ENCODE assay signal across 23 mouse cellular contexts in the genomic region with DNA sequence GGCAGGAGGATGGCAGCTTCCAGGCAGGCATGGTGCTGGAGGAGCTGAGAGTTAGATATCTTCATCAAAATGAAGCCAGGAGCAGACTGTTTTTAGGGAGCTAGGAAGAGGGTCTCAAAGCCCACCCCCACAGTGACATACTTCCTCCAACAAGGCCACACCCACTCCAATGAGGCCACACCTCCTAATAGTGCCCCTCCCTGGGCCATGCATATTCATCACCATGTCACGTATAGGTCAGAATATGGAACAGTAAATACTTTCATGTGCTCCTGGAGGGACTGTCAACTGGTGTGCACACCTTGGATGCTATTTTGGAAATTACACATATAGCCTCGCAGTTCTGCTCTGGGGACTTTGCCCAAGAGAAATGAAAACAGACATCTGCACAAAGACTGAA. TPM values are rescaled to one million over a fixed set of nuclear protein-coding genes. Genes with fewer than 3 reads are reported as not detected.
DNase-seq lines count a peak whose midpoint lies in the region; ATAC-seq and TF ChIP-seq lines count a peak whose summit lies in the region.
"Had no signal": no experiment of that assay in that cellular context is flagged by ENCODE, and none has a peak within 500 bp of the region (broad histone marks: within the 10 kb centered on the region; RNA-seq: fewer than 3 reads in every experiment).

No protein-coding gene starts in this region.

- no peak overlapping the region for H3K27ac ChIP-seq in embryonic facial prominence, embryonic 14.5 days (replicated peaks; ENCODE audit: low read depth, low read length)
- no peak overlapping the region for H3K27ac ChIP-seq in embryonic facial prominence, embryonic 10.5 days (replicated peaks)
- no peak overlapping the region for H3K27ac ChIP-seq in heart, embryonic 12.5 days (ENCODE audit: poor library complexity, severe bottlenecking)
- H3K27ac ChIP-seq in limb, embryonic 14.5 days (replicated peaks; ENCODE audit: low read depth, low read length) = no peak overlapping the region
- no peak overlapping the region for H3K27ac ChIP-seq in limb, embryonic 10.5 days
- no peak overlapping the region for H3K27ac ChIP-seq in limb, embryonic 15.5 days
- no peak overlapping the region for H3K27ac ChIP-seq in hindbrain, embryonic 12.5 days

- H3K4me3 ChIP-seq in embryonic facial prominence, embryonic 14.5 days (ENCODE audit: low read depth, low read length) = no peak overlapping the region
- H3K4me3 ChIP-seq in embryonic facial prominence, embryonic 10.5 days = no peak overlapping the region
- no peak overlapping the region for H3K4me3 ChIP-seq in heart, embryonic 12.5 days
- no peak overlapping the region for H3K4me3 ChIP-seq in limb, embryonic 14.5 days (replicated peaks; ENCODE audit: low read length)
- no peak overlapping the region for H3K4me3 ChIP-seq in limb, embryonic 10.5 days
- no peak overlapping the region for H3K4me3 ChIP-seq in limb, embryonic 15.5 days
- H3K4me3 ChIP-seq in hindbrain, embryonic 12.5 days = no peak overlapping the region

- DNase-seq in embryonic facial prominence, embryonic 14.5 days (ENCODE audit: low spot score) = peak; percentile 19
- DNase-seq in embryonic facial prominence, embryonic 10.5 days (ENCODE audit: low spot score) = no peak
- peak; percentile 59 for DNase-seq in heart, adult 11 months
- peak; percentile 11 for DNase-seq in limb, embryonic 14.5 days (ENCODE audit: low spot score)
- DNase-seq in limb, embryonic 10.5 days (ENCODE audit: low spot score) = no peak
- DNase-seq: adrenal gland, adult 2 months; adrenal gland, adult 8-10 months; adrenal gland, postnatal 10 days; adrenal gland, postnatal 14 days; adrenal gland, postnatal 25 days; adrenal gland, postnatal 36 days; B cell, adult 2 months; cerebellum, adult 11 months; cerebellum, adult 11-12 months had no signal

- WGBS in embryonic facial prominence, embryonic 14.5 days = 66% methylated on average over 2 of the region's 2 CpGs
- 88% methylated on average over 2 of the region's 2 CpGs for WGBS in embryonic facial prominence, embryonic 10.5 days
- 83% methylated on average over 2 of the region's 2 CpGs for WGBS in heart, embryonic 12.5 days
- 76% methylated on average over 2 of the region's 2 CpGs for WGBS in limb, embryonic 14.5 days
- WGBS in limb, embryonic 10.5 days = 89% methylated on average over 2 of the region's 2 CpGs
- WGBS in limb, embryonic 15.5 days = 64% methylated on average over 2 of the region's 2 CpGs
- WGBS in hindbrain, embryonic 12.5 days = 86% methylated on average over 2 of the region's 2 CpGs

- ATAC-seq in embryonic facial prominence, embryonic 14.5 days (ENCODE audit: low read depth) = no peak
- no peak for ATAC-seq in heart, embryonic 12.5 days (ENCODE audit: insufficient number of reproducible peaks, low FRiP score)
- ATAC-seq in limb, embryonic 14.5 days (ENCODE audit: low FRiP score, low read depth) = 0 out of 2 replicates have a peak, but pooled peaks have one; percentile 34
- 0 out of 2 replicates have a peak, but pooled peaks have one; percentile 52 for ATAC-seq in limb, embryonic 15.5 days (ENCODE audit: insufficient number of reproducible peaks, low FRiP score, low TSS enrichment, low read depth)
- no peak for ATAC-seq in hindbrain, embryonic 12.5 days (ENCODE audit: low FRiP score)
- ATAC-seq: activated CD4-positive, CD25-positive, alpha-beta regulatory T cell, adult 4 months; CD4-positive, CD25-positive, alpha-beta regulatory T cell, adult 4 months; Patski had no signal

- H3K4me1 ChIP-seq in embryonic facial prominence, embryonic 14.5 days (ENCODE audit: control insufficient read depth, insufficient read depth, low read length) = no peaks in the 10 kb centered on the region
- H3K4me1 ChIP-seq in embryonic facial prominence, embryonic 10.5 days = no peaks in the 10 kb centered on the region
- no peaks in the 10 kb centered on the region for H3K4me1 ChIP-seq in heart, embryonic 12.5 days (replicated peaks)
- H3K4me1 ChIP-seq in limb, embryonic 14.5 days (ENCODE audit: control insufficient read depth, insufficient read depth, low read length) = no peaks in the 10 kb centered on the region
- H3K4me1 ChIP-seq in limb, embryonic 10.5 days = no peaks in the 10 kb centered on the region
- H3K4me1 ChIP-seq in limb, embryonic 15.5 days = no peaks in the 10 kb centered on the region
- H3K4me1 ChIP-seq in hindbrain, embryonic 12.5 days = no peaks in the 10 kb centered on the region

- H3K9me3 ChIP-seq in embryonic facial prominence, embryonic 14.5 days (ENCODE audit: control insufficient read depth, low read length) = no peaks in the 10 kb centered on the region
- no peaks in the 10 kb centered on the region for H3K9me3 ChIP-seq in embryonic facial prominence, embryonic 10.5 days
- no peaks in the 10 kb centered on the region for H3K9me3 ChIP-seq in heart, embryonic 12.5 days (replicated peaks)
- no peaks in the 10 kb centered on the region for H3K9me3 ChIP-seq in limb, embryonic 14.5 days (ENCODE audit: control insufficient read depth, low read length)
- no peaks in the 10 kb centered on the region for H3K9me3 ChIP-seq in limb, embryonic 10.5 days (replicated peaks)
- H3K9me3 ChIP-seq in limb, embryonic 15.5 days = no peaks in the 10 kb centered on the region
- H3K9me3 ChIP-seq in hindbrain, embryonic 12.5 days (replicated peaks) = no peaks in the 10 kb centered on the region
- H3K9me3 ChIP-seq: G1E had no signal

- TF ChIP-seq POLR2A in limb, embryonic 14.5 days (IDR thresholded peaks at IDR 0.05; ENCODE audit: borderline replicate concordance, extremely low read depth, insufficient read depth, insufficient read length) = no peak

- no peak overlapping the region for H3K4me2 ChIP-seq in embryonic facial prominence, embryonic 14.5 days (ENCODE audit: low read depth, low read length)
- H3K4me2 ChIP-seq in heart, embryonic 12.5 days = no peak overlapping the region
- no peak overlapping the region for H3K4me2 ChIP-seq in limb, embryonic 14.5 days (replicated peaks; ENCODE audit: low read depth, low read length, severe bottlenecking)
- H3K4me2 ChIP-seq in limb, embryonic 15.5 days = no peak overlapping the region
- no peak overlapping the region for H3K4me2 ChIP-seq in hindbrain, embryonic 12.5 days (replicated peaks)

- no peak overlapping the region for H3K9ac ChIP-seq in embryonic facial prominence, embryonic 14.5 days (ENCODE audit: low read depth, low read length)
- no peak overlapping the region for H3K9ac ChIP-seq in heart, embryonic 12.5 days
- no peak overlapping the region for H3K9ac ChIP-seq in limb, embryonic 14.5 days (ENCODE audit: low read depth, low read length, severe bottlenecking)
- H3K9ac ChIP-seq in limb, embryonic 15.5 days = no peak overlapping the region
- no peak overlapping the region for H3K9ac ChIP-seq in hindbrain, embryonic 12.5 days

- no peaks in the 10 kb centered on the region for H3K27me3 ChIP-seq in embryonic facial prominence, embryonic 14.5 days (replicated peaks; ENCODE audit: control insufficient read depth, insufficient read depth, low read length)
- no peaks in the 10 kb centered on the region for H3K27me3 ChIP-seq in embryonic facial prominence, embryonic 10.5 days (replicated peaks; ENCODE audit: low read depth, poor library complexity, severe bottlenecking)
- no peaks in the 10 kb centered on the region for H3K27me3 ChIP-seq in heart, embryonic 12.5 days (replicated peaks)
- no peaks in the 10 kb centered on the region for H3K27me3 ChIP-seq in limb, embryonic 14.5 days (ENCODE audit: control insufficient read depth, insufficient read depth, low read length)
- H3K27me3 ChIP-seq in limb, embryonic 10.5 days (ENCODE audit: low read depth, poor library complexity, severe bottlenecking) = peaks cover under 1% of the 10 kb centered on the region; the same call in 1 of the 2 replicates
- no peaks in the 10 kb centered on the region for H3K27me3 ChIP-seq in limb, embryonic 15.5 days
- no peaks in the 10 kb centered on the region for H3K27me3 ChIP-seq in hindbrain, embryonic 12.5 days
- H3K27me3 ChIP-seq: CH12.LX, Patski had no signal

- H3K36me3 ChIP-seq in embryonic facial prominence, embryonic 14.5 days (ENCODE audit: control insufficient read depth, insufficient read depth, low read length) = no peaks in the 10 kb centered on the region
- H3K36me3 ChIP-seq in embryonic facial prominence, embryonic 10.5 days (replicated peaks) = no peaks in the 10 kb centered on the region
- H3K36me3 ChIP-seq in heart, embryonic 12.5 days = no peaks in the 10 kb centered on the region
- no peaks in the 10 kb centered on the region for H3K36me3 ChIP-seq in limb, embryonic 14.5 days (ENCODE audit: control insufficient read depth, insufficient read depth, low read length)
- no peaks in the 10 kb centered on the region for H3K36me3 ChIP-seq in limb, embryonic 10.5 days
- H3K36me3 ChIP-seq in limb, embryonic 15.5 days = no peaks in the 10 kb centered on the region
- H3K36me3 ChIP-seq in hindbrain, embryonic 12.5 days = no peaks in the 10 kb centered on the region
- H3K36me3 ChIP-seq: G1E had no signal

RNA-seq across cellular contexts. Expression of a gene that starts 23.0 kb away (rescaled TPM):
- 6.3 and 6.6 TPM in 2 replicates for polyA plus RNA-seq in embryonic facial prominence, embryonic 14.5 days (2014; fragmentation: Nextera tagmentation; extraction: Ambion mirVana)
- polyA plus RNA-seq in embryonic facial prominence, embryonic 10.5 days (2016; fragmentation: Nextera tagmentation; extraction: Ambion mirVana) = 2.5 and 2.8 TPM in 2 replicates
- polyA plus RNA-seq in heart, embryonic 12.5 days (2016; fragmentation: Nextera tagmentation; extraction: Ambion mirVana) = 3.3 and 4.1 TPM in 2 replicates
- 13.6 and 14.5 TPM in 2 replicates for polyA plus RNA-seq in limb, embryonic 14.5 days (2012; rRNA removed)
- polyA plus RNA-seq in limb, embryonic 14.5 days (2014; fragmentation: Nextera tagmentation; extraction: Ambion mirVana) = 6.3 and 7.6 TPM in 2 replicates
- polyA plus RNA-seq in limb, embryonic 10.5 days (2016; fragmentation: Nextera tagmentation; extraction: Ambion mirVana) = 2.5 and 3.5 TPM in 2 replicates
- polyA plus RNA-seq in limb, embryonic 15.5 days (2015; fragmentation: Nextera tagmentation; extraction: Ambion mirVana) = 2.8 and 3.8 TPM in 2 replicates
- 5.6 and 5.7 TPM in 2 replicates for polyA plus RNA-seq in hindbrain, embryonic 12.5 days (2016; fragmentation: Nextera tagmentation; extraction: Ambion mirVana)

RNA-seq across cellular contexts. Expression of a gene that starts 31.6 kb away (rescaled TPM):
- polyA plus RNA-seq in embryonic facial prominence, embryonic 14.5 days (2014; fragmentation: Nextera tagmentation; extraction: Ambion mirVana) = 64.6 and 68.3 TPM in 2 replicates
- 2.4 and 8.1 TPM in 2 replicates for polyA plus RNA-seq in embryonic facial prominence, embryonic 10.5 days (2016; fragmentation: Nextera tagmentation; extraction: Ambion mirVana)
- polyA plus RNA-seq in heart, embryonic 12.5 days (2016; fragmentation: Nextera tagmentation; extraction: Ambion mirVana) = 2.9 and 3.7 TPM in 2 replicates
- 54.3 and 63.7 TPM in 2 replicates for polyA plus RNA-seq in limb, embryonic 14.5 days (2012; rRNA removed)
- polyA plus RNA-seq in limb, embryonic 14.5 days (2014; fragmentation: Nextera tagmentation; extraction: Ambion mirVana) = 75.1 and 81.1 TPM in 2 replicates
- polyA plus RNA-seq in limb, embryonic 10.5 days (2016; fragmentation: Nextera tagmentation; extraction: Ambion mirVana) = 18.1 and 35.8 TPM in 2 replicates
- polyA plus RNA-seq in limb, embryonic 15.5 days (2015; fragmentation: Nextera tagmentation; extraction: Ambion mirVana) = 94.1 and 110 TPM in 2 replicates
- polyA plus RNA-seq in hindbrain, embryonic 12.5 days (2016; fragmentation: Nextera tagmentation; extraction: Ambion mirVana) = 8.4 and 9.2 TPM in 2 replicates
- polyA plus RNA-seq: activated CD4-positive, CD25-positive, alpha-beta regulatory T cell, adult 4 months; C2C12; CD4-positive, CD25-positive, alpha-beta regulatory T cell, adult 4 months; G1E had no signal

Comparison
In these comparisons a context has a peak if more than half of its experiments do, and no peak if none do; other contexts are left out.
1. DNase-seq: peak in embryonic facial prominence, embryonic 14.5 days (single experiment), heart, adult 11 months (single experiment) and limb, embryonic 14.5 days (single experiment); none in embryonic facial prominence, embryonic 10.5 days (single experiment) and limb, embryonic 10.5 days (single experiment).
2. ATAC-seq: peak in limb, embryonic 14.5 days (single experiment) and limb, embryonic 15.5 days (single experiment); none in embryonic facial prominence, embryonic 14.5 days (single experiment), heart, embryonic 12.5 days (single experiment) and hindbrain, embryonic 12.5 days (single experiment).